Mouse (Mus musculus) right cerebral cortex, postnatal 10 days (tissue): ENCODE data around the gene Pofut1.
"Not testable (repeated sequence)": the region's sequence is repeated elsewhere in the genome, so short reads cannot be mapped to it uniquely, and the experiment has no call there.

Experiments used
- DNase-seq, 2 experiments: peaks; one replicate each; pipeline ENCODE4 v3.0.0; 2021; ENCODE audit warnings: low spot score in 2 of 2

Pofut1 gene

GRCm38 (mm10) chr2:153239021-153239859 is 2.1 kb upstream of the Pofut1 start:
- DNase-seq: no peak

- no peak for DNase-seq
These were observed 1.4 kb upstream of the Pofut1 start for GRCm38 (mm10) chr2:153239860-153240480.

GRCm38 (mm10) chr2:153240701-153241235 is 565 bp upstream of the Pofut1 start:
- DNase-seq: no peak

GRCm38 (mm10) chr2:153242156-153242555 is 823 bp downstream of the Pofut1 start:
- DNase-seq: no peak

GRCm38 (mm10) chr2:153249751-153250150 is 8.4 kb downstream of the Pofut1 start:
- DNase-seq: no peak

GRCm38 (mm10) chr2:153256604-153257003 is 15.3 kb downstream of the Pofut1 start:
- no peak for DNase-seq

- no peak for DNase-seq
These were observed 17.9 kb downstream of the Pofut1 start for GRCm38 (mm10) chr2:153259030-153259863.

GRCm38 (mm10) chr2:153259864-153260674 is 18.7 kb downstream of the Pofut1 start:
- DNase-seq: no peak

- DNase-seq: no peak
These were observed 21.7 kb downstream of the Pofut1 start for GRCm38 (mm10) chr2:153263053-153263452.

GRCm38 (mm10) chr2:153267331-153267730 is 26.0 kb downstream of the Pofut1 start:
- DNase-seq: no peak

- not testable (repeated sequence) for DNase-seq
These were observed 29.0 kb downstream of the Pofut1 start for GRCm38 (mm10) chr2:153270231-153270915.

- not testable (repeated sequence) for DNase-seq
These were observed 33.0 kb downstream of the Pofut1 start for GRCm38 (mm10) chr2:153274200-153274918.

GRCm38 (mm10) chr2:153274919-153275247 is 33.5 kb downstream of the Pofut1 start:
- DNase-seq: no peak

- DNase-seq: not testable (repeated sequence)
These were observed 34.2 kb downstream of the Pofut1 start for GRCm38 (mm10) chr2:153275577-153275976.

GRCm38 (mm10) chr2:153276440-153276839 is 35.1 kb downstream of the Pofut1 start:
- DNase-seq: no peak

- not testable (repeated sequence) for DNase-seq
These were observed 35.5 kb downstream of the Pofut1 start for GRCm38 (mm10) chr2:153276846-153277245.

GRCm38 (mm10) chr2:153278357-153278756 is 37.0 kb downstream of the Pofut1 start:
- DNase-seq: no peak

- no peak for DNase-seq
These were observed 42.6 kb downstream of the Pofut1 start for GRCm38 (mm10) chr2:153283919-153284318.

GRCm38 (mm10) chr2:153286524-153286923 is 45.2 kb downstream of the Pofut1 start:
- no peak for DNase-seq

GRCm38 (mm10) chr2:153287835-153288234 is 46.5 kb downstream of the Pofut1 start:
- DNase-seq: peak in 1 of 2 experiments; percentile 43
